ENCODE assay signal across 10 mouse cellular contexts in genomic region chr7:19455819-19456495, GRCm38 (mm10). TPM values are rescaled to one million over a fixed set of nuclear protein-coding genes. Genes with fewer than 3 reads are reported as not detected.
DNase-seq lines count a peak whose midpoint lies in the region; ATAC-seq lines count a peak whose summit lies in the region.
"Had no signal": no experiment of that assay in that cellular context is flagged by ENCODE, and none has a peak within 500 bp of the region (broad histone marks: within the 10 kb centered on the region; RNA-seq: fewer than 3 reads in every experiment).

No protein-coding gene starts in this region.

- H3K4me3 ChIP-seq in kidney, embryonic 15.5 days (replicated peaks): peak overlapping the region; percentile 8; the same call in 1 of the 2 replicates
- no peak overlapping the region for H3K4me3 ChIP-seq in kidney, embryonic 16.5 days (ENCODE audit: low read length)
- no peak overlapping the region for H3K4me3 ChIP-seq in hindbrain, embryonic 15.5 days
- H3K4me3 ChIP-seq: liver, embryonic 12.5 days had no signal

- ATAC-seq in kidney, embryonic 15.5 days (replicated peaks; ENCODE audit: low FRiP score): no peak
- ATAC-seq in kidney, embryonic 16.5 days (ENCODE audit: low FRiP score, low TSS enrichment): no peak
- no peak for ATAC-seq in hindbrain, embryonic 15.5 days (ENCODE audit: low FRiP score, low read depth)
- ATAC-seq: liver, embryonic 12.5 days had no signal

- no peak overlapping the region for H3K9ac ChIP-seq in kidney, embryonic 15.5 days
- no peak overlapping the region for H3K9ac ChIP-seq in kidney, embryonic 16.5 days (replicated peaks; ENCODE audit: low read length)
- H3K9ac ChIP-seq in hindbrain, embryonic 15.5 days: no peak overlapping the region
- H3K9ac ChIP-seq: liver, embryonic 12.5 days had no signal

- no peaks in the 10 kb centered on the region for H3K27me3 ChIP-seq in kidney, embryonic 15.5 days
- no peaks in the 10 kb centered on the region for H3K27me3 ChIP-seq in kidney, embryonic 16.5 days (ENCODE audit: insufficient read depth, low read length)
- H3K27me3 ChIP-seq in hindbrain, embryonic 15.5 days: no peaks in the 10 kb centered on the region
- H3K27me3 ChIP-seq: liver, embryonic 12.5 days had no signal

- peak; percentile 49 for DNase-seq in cerebellum, adult 11-12 months
- no peak for DNase-seq in cerebellum, adult 11 months
- peak; percentile 42 for DNase-seq in adrenal gland, postnatal 25 days
- no peak for DNase-seq in retina, postnatal 1 day
- no peak for DNase-seq in left cerebral cortex, adult 11 months (ENCODE audit: low spot score)

- H3K9me3 ChIP-seq in kidney, embryonic 15.5 days (replicated peaks): no peaks in the 10 kb centered on the region
- H3K9me3 ChIP-seq in kidney, embryonic 16.5 days (ENCODE audit: low read length): no peaks in the 10 kb centered on the region
- H3K9me3 ChIP-seq in hindbrain, embryonic 15.5 days: no peaks in the 10 kb centered on the region
- H3K9me3 ChIP-seq: liver, embryonic 12.5 days had no signal

- H3K4me1 ChIP-seq in kidney, embryonic 15.5 days: peaks cover 25% of the 10 kb centered on the region
- peaks cover 19% of the 10 kb centered on the region for H3K4me1 ChIP-seq in kidney, embryonic 16.5 days (ENCODE audit: insufficient read depth, low read length)
- H3K4me1 ChIP-seq in hindbrain, embryonic 15.5 days (replicated peaks): peaks cover 30% of the 10 kb centered on the region

- H3K4me2 ChIP-seq in kidney, embryonic 15.5 days: 0 out of 2 replicates have a peak overlapping the region, but pooled peaks have one; percentile 94
- H3K4me2 ChIP-seq in kidney, embryonic 16.5 days (replicated peaks; ENCODE audit: low read depth, low read length): no peak overlapping the region
- peak overlapping the region; percentile 97; the same call in 1 of the 2 replicates for H3K4me2 ChIP-seq in hindbrain, embryonic 15.5 days

- peaks cover 15% of the 10 kb centered on the region for H3K36me3 ChIP-seq in kidney, embryonic 15.5 days
- peaks cover 13% of the 10 kb centered on the region for H3K36me3 ChIP-seq in kidney, embryonic 16.5 days (ENCODE audit: insufficient read depth, low read length)
- peaks cover 9% of the 10 kb centered on the region for H3K36me3 ChIP-seq in hindbrain, embryonic 15.5 days

- WGBS in kidney, embryonic 15.5 days: 86% methylated on average over 11 of the region's 11 CpGs
- WGBS in kidney, embryonic 16.5 days: 74% methylated on average over 11 of the region's 11 CpGs
- 44% methylated on average over 11 of the region's 11 CpGs for WGBS in hindbrain, embryonic 15.5 days

- H3K27ac ChIP-seq in kidney, embryonic 15.5 days: no peak overlapping the region
- H3K27ac ChIP-seq in kidney, embryonic 16.5 days (ENCODE audit: low read length): no peak overlapping the region
- H3K27ac ChIP-seq in hindbrain, embryonic 15.5 days (replicated peaks): no peak overlapping the region
- H3K27ac ChIP-seq: liver, embryonic 12.5 days; macrophage had no signal

RNA-seq across cellular contexts. Expression of gene Mark4, which starts 2.7 kb away (rescaled TPM):
- 6.6 and 9.4 TPM in 2 replicates for polyA plus RNA-seq in kidney, embryonic 15.5 days (2015; fragmentation: Nextera tagmentation; extraction: Ambion mirVana)
- 6.8 and 6.9 TPM in 2 replicates for polyA plus RNA-seq in kidney, embryonic 16.5 days (2015; fragmentation: Nextera tagmentation; extraction: Ambion mirVana)
- 56.0 and 69.2 TPM in 2 replicates for total RNA-seq in adrenal gland, postnatal 25 days (2021)
- 18.4 and 18.7 TPM in 2 replicates for polyA plus RNA-seq in hindbrain, embryonic 15.5 days (2015; fragmentation: Nextera tagmentation; extraction: Ambion mirVana)

RNA-seq across cellular contexts. Expression of gene Exoc3l2, which starts 7.2 kb away (rescaled TPM):
- polyA plus RNA-seq in kidney, embryonic 15.5 days (2015; fragmentation: Nextera tagmentation; extraction: Ambion mirVana): 3.0 TPM in 2 replicates
- polyA plus RNA-seq in kidney, embryonic 16.5 days (2015; fragmentation: Nextera tagmentation; extraction: Ambion mirVana): 2.9 and 3.8 TPM in 2 replicates
- 31.9 and 38.0 TPM in 2 replicates for total RNA-seq in adrenal gland, postnatal 25 days (2021)
- polyA plus RNA-seq in hindbrain, embryonic 15.5 days (2015; fragmentation: Nextera tagmentation; extraction: Ambion mirVana): 0.76 and 0.82 TPM in 2 replicates
- polyA plus RNA-seq: macrophage had no signal

RNA-seq across cellular contexts. Expression of gene Ckm, which starts 51.4 kb away (rescaled TPM):
- 22.6 and 58.1 TPM in 2 replicates for polyA plus RNA-seq in kidney, embryonic 15.5 days (2015; fragmentation: Nextera tagmentation; extraction: Ambion mirVana)
- 18.6 and 28.2 TPM in 2 replicates for polyA plus RNA-seq in kidney, embryonic 16.5 days (2015; fragmentation: Nextera tagmentation; extraction: Ambion mirVana)
- total RNA-seq in adrenal gland, postnatal 25 days (2021): 1.1 TPM in 1 of 2 replicates, not detected in the other
- 0.23 and 1.4 TPM in 2 replicates for polyA plus RNA-seq in hindbrain, embryonic 15.5 days (2015; fragmentation: Nextera tagmentation; extraction: Ambion mirVana)
- polyA plus RNA-seq: macrophage had no signal

RNA-seq across cellular contexts. Expression of gene Klc3, which starts 52.1 kb away (rescaled TPM):
- polyA plus RNA-seq in kidney, embryonic 15.5 days (2015; fragmentation: Nextera tagmentation; extraction: Ambion mirVana): 5.1 and 6.3 TPM in 2 replicates
- polyA plus RNA-seq in kidney, embryonic 16.5 days (2015; fragmentation: Nextera tagmentation; extraction: Ambion mirVana): 7.0 and 8.5 TPM in 2 replicates
- 1.9 and 2.9 TPM in 2 replicates for total RNA-seq in adrenal gland, postnatal 25 days (2021)
- polyA plus RNA-seq in hindbrain, embryonic 15.5 days (2015; fragmentation: Nextera tagmentation; extraction: Ambion mirVana): 1.2 and 2.1 TPM in 2 replicates
- polyA plus RNA-seq: macrophage had no signal

RNA-seq across cellular contexts. Expression of gene Bloc1s3, which starts 52.2 kb away (rescaled TPM):
- 2.3 and 2.6 TPM in 2 replicates for polyA plus RNA-seq in kidney, embryonic 15.5 days (2015; fragmentation: Nextera tagmentation; extraction: Ambion mirVana)
- polyA plus RNA-seq in kidney, embryonic 16.5 days (2015; fragmentation: Nextera tagmentation; extraction: Ambion mirVana): 1.8 and 2.2 TPM in 2 replicates
- total RNA-seq in adrenal gland, postnatal 25 days (2021): 13.0 and 15.9 TPM in 2 replicates
- polyA plus RNA-seq in hindbrain, embryonic 15.5 days (2015; fragmentation: Nextera tagmentation; extraction: Ambion mirVana): 4.5 and 4.8 TPM in 2 replicates

Comparison
In these comparisons a context has a peak if more than half of its experiments do, and no peak if none do; other contexts are left out.
1. DNase-seq: peak in cerebellum, adult 11-12 months (single experiment) and adrenal gland, postnatal 25 days (single experiment); none in cerebellum, adult 11 months (single experiment), retina, postnatal 1 day (single experiment) and left cerebral cortex, adult 11 months (single experiment).